Mouse (Mus musculus) 3134 (cell line): ENCODE data around the gene Gm21969.

Experiments
- DNase-seq: peaks from one replicate; pipeline ENCODE4 v3.0.0-alpha.2; 2011; ENCODE audit warnings: low spot score; ENCODE audit not compliant: insufficient read length; ENCODE audit errors: extremely low read depth

Gene Gm21969

GRCm38 (mm10) chr4:139616276-139617000, 13.5 kb downstream of the Gm21969 start:
- DNase-seq: no peak

DNA sequence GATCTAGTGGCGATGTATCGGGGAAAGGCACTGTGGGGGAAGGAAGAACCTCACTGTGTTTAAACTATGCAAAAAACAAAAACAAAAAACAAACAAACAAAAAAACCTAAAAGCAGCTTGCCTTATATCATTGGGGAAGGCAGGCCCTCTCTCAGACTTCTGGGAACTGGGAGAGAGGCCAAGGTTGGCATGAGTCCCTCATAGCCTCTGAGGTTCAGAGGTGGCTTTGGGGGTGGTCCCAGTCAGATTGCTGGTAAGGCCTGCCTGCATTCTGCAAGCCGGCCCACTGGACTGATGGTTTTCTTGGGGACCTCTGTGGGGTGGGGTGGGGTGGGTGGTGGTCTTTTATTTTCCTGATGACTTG, 14.0 kb downstream of the Gm21969 start:
- no peak for DNase-seq

GRCm38 (mm10) chr4:139619765-139620164, 16.8 kb downstream of the Gm21969 start:
- no peak for DNase-seq

DNA sequence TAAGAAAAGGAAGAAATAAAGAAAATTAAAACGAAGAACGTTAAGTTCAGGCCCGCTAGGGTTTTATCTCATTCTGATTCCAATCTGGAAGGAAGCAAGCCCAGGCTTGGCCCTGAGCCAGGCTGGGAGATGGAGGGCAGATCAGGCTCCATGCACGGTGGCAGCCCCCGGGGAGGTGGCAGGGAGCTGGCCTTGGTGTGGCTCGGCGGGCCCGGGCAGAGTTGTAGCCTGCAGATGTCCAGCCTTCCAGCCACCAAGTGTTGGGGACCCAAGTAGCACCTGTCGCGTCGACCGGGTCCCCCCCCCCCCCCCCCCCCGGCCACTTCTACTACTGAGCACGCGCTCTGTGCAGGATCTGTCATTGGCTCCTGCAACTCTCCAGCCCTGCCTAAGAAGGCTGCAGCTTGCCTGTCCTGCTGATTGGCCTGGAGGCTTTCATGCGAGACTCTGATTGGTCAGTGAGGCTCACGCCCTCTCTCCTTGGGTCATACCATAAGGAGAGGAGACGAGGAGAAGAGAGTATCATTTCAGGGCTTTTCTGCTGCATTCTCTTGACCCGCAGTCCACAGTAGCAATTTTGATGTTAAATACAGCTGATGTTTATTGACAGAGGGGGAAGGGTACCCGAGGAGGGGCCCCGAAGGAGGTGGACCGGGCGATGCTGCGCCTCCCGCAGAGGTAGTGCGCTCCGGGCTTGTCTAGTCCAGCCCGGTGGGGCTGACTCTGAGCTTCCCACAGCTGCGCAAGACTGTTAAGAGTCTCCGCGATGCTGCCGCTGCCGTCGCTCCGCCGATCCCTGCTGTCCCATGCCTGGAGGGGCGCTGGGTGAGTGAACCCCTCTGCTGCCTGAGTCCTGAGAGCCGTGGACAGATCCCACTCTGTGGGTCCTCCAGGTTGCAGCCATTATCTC, 19.6 kb downstream of the Gm21969 start, which contains the start of gene Aldh4a1:
Gene Aldh4a1, plus strand, starts transcription at position 494 of the 910 bp plus-strand sequence.
- DNase-seq: peak; percentile 92

GRCm38 (mm10) chr4:139623434-139624115, 20.6 kb downstream of the Gm21969 start:
- DNase-seq: no peak

GRCm38 (mm10) chr4:139624116-139624489, 21.1 kb downstream of the Gm21969 start:
- no peak for DNase-seq

GRCm38 (mm10) chr4:139624706-139625105, 21.7 kb downstream of the Gm21969 start:
- DNase-seq: no peak

DNA sequence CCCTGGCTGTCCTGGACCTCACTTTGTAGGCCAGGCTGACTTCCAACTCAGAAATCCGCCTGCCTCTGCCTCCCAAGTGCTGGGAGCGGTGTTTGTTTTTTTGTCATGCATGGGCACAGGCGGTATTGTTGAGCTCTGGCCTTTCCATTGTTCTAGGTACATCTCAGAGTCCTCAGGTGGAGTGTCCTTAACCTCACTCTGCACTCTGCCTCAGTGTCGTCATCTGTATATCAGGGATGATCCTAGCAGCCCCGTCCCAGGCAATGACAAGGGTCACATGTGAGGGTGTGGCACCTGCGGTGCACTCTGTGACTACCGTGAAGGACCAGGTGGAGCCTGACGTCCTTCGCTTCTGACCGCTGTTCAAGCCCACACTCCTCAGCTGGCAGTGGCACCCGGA, 24.4 kb downstream of the Gm21969 start:
- DNase-seq: no peak

GRCm38 (mm10) chr4:139630171-139630570, 27.2 kb downstream of the Gm21969 start:
- no peak for DNase-seq

DNA sequence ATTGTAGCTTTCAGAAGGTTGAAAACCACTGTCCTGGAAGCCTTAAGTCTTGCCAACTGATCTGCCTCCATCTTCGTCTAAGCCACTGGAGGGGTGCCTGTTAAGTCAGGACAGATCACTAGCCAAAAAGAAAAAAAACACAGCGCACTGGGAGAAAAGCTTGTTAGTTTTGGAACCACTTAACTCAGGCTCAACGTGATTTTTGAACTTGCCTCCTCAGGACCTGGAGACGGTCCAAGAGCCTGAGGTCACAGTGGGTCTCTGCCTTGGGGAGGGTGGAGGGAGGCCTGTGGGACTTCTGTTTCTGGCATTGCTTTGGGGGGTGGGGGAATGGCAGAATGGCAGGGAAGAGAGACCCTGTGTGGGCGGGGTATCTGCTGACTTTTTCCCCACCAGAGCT, 28.2 kb downstream of the Gm21969 start:
- DNase-seq: no peak

- no peak for DNase-seq
Observed at GRCm38 (mm10) chr4:139631569-139632253, 28.7 kb downstream of the Gm21969 start.

GRCm38 (mm10) chr4:139632254-139632580, 29.2 kb downstream of the Gm21969 start:
- no peak for DNase-seq

GRCm38 (mm10) chr4:139636373-139636772, 33.4 kb downstream of the Gm21969 start:
- no peak for DNase-seq

- DNase-seq: no peak
Observed at GRCm38 (mm10) chr4:139637847-139638246, 34.9 kb downstream of the Gm21969 start.

GRCm38 (mm10) chr4:139638356-139638755, 35.4 kb downstream of the Gm21969 start:
- no peak for DNase-seq

DNA sequence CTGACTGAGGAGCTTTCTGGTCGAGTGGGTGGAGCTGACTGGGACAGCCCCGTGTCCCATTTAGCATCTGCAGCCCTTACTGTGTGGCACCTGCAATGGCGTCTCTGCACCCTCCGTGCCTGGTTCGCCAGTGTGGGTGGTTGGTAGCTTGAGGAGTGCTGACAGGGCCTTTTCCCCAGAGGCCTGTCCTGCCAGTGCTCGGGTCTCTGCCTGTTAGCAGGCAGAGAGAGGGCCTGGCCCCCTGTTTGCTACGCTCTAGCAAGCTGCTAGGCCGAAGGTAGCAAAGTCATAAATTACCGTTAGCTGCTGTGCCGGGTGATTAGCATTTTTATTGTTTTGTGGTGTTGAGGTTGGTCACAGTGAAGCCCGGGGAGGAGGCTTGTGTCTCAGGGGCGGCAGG, 36.8 kb downstream of the Gm21969 start:
- no peak for DNase-seq

DNA sequence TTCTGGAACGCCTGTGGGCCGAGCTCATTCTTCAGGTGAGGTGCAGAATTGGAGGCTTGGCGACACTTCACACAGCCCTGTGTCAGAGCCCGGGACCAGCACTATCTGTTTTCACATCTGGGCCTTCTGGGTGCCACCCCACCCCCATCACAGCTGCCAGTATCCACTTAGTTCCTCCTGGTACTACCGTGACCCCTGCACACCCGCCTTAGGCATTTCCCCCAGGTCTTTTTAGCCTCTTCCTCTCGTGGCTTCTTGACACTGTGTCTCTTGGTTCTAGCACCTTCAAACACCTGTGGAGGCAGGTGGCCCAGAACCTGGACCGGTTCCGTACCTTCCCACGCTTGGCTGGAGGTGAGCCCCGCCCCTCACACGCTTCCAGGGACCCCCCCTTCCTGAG, 37.3 kb downstream of the Gm21969 start:
- DNase-seq: no peak

DNA sequence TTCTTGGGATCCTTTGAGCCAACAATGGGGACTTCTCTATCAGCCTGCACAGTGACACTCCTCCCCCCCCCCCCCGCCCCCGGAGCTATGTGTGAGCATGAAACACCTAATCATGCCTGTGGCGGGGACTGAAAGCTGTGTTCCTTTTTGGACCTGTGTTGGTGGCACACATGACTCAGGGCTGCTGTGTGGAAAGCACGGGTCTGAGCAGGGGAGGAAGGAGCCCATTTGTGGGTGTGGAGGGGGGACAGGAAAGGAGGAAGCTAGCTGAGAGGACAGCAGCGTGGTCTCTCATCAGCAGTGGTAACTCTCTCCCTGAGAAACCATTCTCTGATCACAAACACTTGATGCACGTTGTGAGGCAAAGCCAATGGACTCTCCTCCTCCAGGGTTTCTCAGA, 37.8 kb downstream of the Gm21969 start:
- DNase-seq: no peak

GRCm38 (mm10) chr4:139641829-139642425, 38.9 kb downstream of the Gm21969 start:
- no peak for DNase-seq

GRCm38 (mm10) chr4:139643972-139644371, 41.0 kb downstream of the Gm21969 start:
- DNase-seq: peak; percentile 44
